Mouse (Mus musculus) liver, embryonic 13.5 days (tissue): ENCODE measurements around the gene Bri3bp. TPM values are rescaled to one million over a fixed set of nuclear protein-coding genes. Genes with fewer than 3 reads are reported as not detected.
"Not testable (repeated sequence)": the region's sequence is repeated elsewhere in the genome, so short reads cannot be mapped to it uniquely, and the experiment has no call there.

Experiments
- ATAC-seq: fragments of 200-750 bp; cut with Nextera tagmentation; 2 replicates; pipeline ENCODE4 v1.8.0; 2017; ENCODE audit warnings: low read depth, mild to moderate bottlenecking, moderate number of reproducible peaks, moderate library complexity
- DNase-seq: peaks from one replicate; pipeline ENCODE4 v3.0.0; 2022
- H3K27ac ChIP-seq: fragments of 300-500 bp; sonication (generic); 2 replicates; pipeline ENCODE4 v1.5.1; 2015; ENCODE audit warnings: moderate library complexity, mild to moderate bottlenecking, inconsistent platforms
- H3K27me3 ChIP-seq: fragments of 300-500 bp; sonication (generic); 2 replicates; pipeline ENCODE4 v1.6.1; 2015; ENCODE audit warnings: mild to moderate bottlenecking, inconsistent platforms
- H3K36me3 ChIP-seq: fragments of 300-500 bp; sonication (generic); 2 replicates; pipeline ENCODE4 v1.6.1; 2015; ENCODE audit warnings: mild to moderate bottlenecking, inconsistent platforms
- H3K4me1 ChIP-seq: fragments of 300-500 bp; sonication (generic); replicated peaks from 2 replicates; pipeline ENCODE4 v1.6.1; 2015; ENCODE audit warnings: inconsistent platforms
- H3K4me2 ChIP-seq: fragments of 300-500 bp; sonication (generic); 2 replicates; pipeline ENCODE4 v1.6.1; 2015; ENCODE audit warnings: inconsistent platforms, mild to moderate bottlenecking, moderate library complexity
- H3K4me3 ChIP-seq: fragments of 300-500 bp; sonication (generic); replicated peaks from 2 replicates; pipeline ENCODE4 v1.5.1; 2015; ENCODE audit warnings: mild to moderate bottlenecking, inconsistent platforms
- H3K9ac ChIP-seq: fragments of 300-500 bp; sonication (generic); 2 replicates; pipeline ENCODE4 v1.6.1; 2015; ENCODE audit warnings: mild to moderate bottlenecking, inconsistent platforms
- H3K9me3 ChIP-seq: fragments of 300-500 bp; sonication (generic); replicated peaks from 2 replicates; pipeline ENCODE4 v1.6.1; 2016; ENCODE audit warnings: inconsistent platforms
- WGBS: fragments of 180-500 bp; shearing (Covaris S2); methylation state at CpG from one replicate; pipeline ENCODE4 v1.1.7; 2015; ENCODE audit not compliant: insufficient replicate concordance; 5-methylcytosine and 5-hydroxymethylcytosine counted together
- polyA plus RNA-seq: library from polyadenylated mRNA; unstranded; fragments of >200 nt; fragmentation: Nextera tagmentation; extraction: Ambion mirVana; gene quantifications from 2 replicates; pipeline ENCODE4 v1.2.1, GENCODE M21; 2015

Bri3bp gene
- 30.7 and 31.8 TPM in 2 replicates for polyA plus RNA-seq

DNA sequence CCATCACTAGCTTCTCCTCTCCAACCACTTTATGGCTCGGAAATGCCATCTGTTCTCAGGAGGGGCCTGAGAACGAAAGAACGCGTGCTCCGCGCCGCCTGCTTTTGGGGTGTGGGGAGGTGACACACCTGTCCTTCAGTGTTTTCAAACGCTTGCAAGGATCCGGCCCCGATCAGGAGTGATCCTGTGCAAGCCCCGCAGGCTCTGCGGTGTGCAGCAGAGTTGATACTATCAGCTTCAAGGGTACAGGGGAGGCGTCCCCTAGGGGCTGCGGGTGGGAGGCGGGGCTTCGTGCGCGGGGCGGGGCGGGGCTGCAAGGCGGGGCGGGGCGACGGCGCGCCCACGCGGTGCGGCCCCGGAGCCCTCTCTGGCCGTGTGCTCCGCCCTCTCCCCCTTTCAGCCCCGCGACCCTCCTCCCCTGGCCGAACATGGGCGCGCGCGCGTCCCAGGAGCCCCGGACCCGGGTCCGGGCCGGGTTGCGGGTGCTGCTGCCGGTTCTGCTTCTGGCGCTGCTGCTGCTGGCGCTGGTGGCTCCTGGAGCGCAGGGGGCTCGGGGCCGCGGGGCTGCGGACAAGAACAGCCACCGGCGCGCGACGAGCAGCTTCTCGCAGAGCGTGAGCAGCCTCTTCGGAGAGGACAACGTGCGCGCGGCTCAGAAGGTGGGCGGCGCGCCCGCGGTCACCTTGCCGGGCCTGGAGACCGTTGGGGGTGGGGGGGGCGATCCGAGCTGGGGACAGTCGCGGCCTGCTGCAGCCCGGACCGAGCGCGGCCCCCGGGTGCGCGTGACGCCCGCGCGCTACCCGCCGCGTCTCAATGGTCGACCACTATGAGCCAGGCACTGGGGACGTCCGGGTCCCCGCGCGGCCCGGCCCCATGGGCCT is at the start of gene Bri3bp:
TSS of gene Bri3bp (plus strand) at position 335 of the 881 bp plus-strand sequence.
- H3K4me1 ChIP-seq = peaks cover 64% of the 10 kb centered on the region
- peak; percentile 54 for DNase-seq

GRCm38 (mm10) chr5:125391609-125392008 is 49.8 kb upstream of the Bri3bp start:
- ATAC-seq = no peak
- Histone ChIP-seq H3K9me3 (no peaks in the 10 kb centered on the region), H3K27me3 (peaks cover under 1% of the 10 kb centered on the region; the same call in 1 of the 2 replicates), H3K9ac (no peak overlapping the region; the same call in 1 of the 2 replicates), H3K36me3 (peaks cover 12% of the 10 kb centered on the region), H3K4me2 (no peak overlapping the region), H3K4me1 (peaks cover 59% of the 10 kb centered on the region), H3K27ac (peak overlapping the region; percentile 98), H3K4me3 (no peak overlapping the region)
- no peak for DNase-seq
- WGBS = 74% methylated on average over 5 of the region's 5 CpGs

More for the DNA sequence above, at the start of gene Bri3bp:
- Histone ChIP-seq H3K9ac (peak within 1 kb of the TSS; percentile 92), H3K36me3 (peaks cover 12% of the 10 kb centered on the region; the same call in 1 of the 2 replicates), H3K4me2 (peak within 1 kb of the TSS; percentile 99), H3K27me3 (no peaks in the 10 kb centered on the region), H3K27ac (peak within 1 kb of the TSS; percentile 83), H3K9me3 (no peaks in the 10 kb centered on the region), H3K4me3 (peak within 1 kb of the TSS; percentile 92)
- WGBS = under 1% methylated on average over 94 of the region's 97 CpGs
- peak; percentile 90 for ATAC-seq

DNA sequence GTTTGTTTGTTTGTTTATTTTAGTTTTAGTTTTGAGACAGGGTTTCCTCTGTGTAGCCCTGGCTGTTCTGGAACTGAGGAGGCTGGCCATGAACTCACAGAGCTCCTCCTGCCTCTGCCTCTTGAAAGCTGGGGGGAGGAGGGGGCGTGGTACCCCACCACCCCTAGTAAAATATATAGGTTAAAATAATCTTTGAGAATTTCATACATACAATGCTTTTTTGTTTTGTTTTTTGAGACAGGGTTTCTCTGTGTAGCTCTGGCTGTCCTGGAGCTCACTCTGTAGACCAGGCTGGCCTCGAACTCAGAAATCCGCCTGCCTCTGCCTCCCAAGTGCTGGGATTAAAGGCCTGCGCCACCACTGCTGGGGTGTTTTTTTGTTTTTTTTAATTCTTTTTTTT is 49.2 kb upstream of the Bri3bp start:
- Histone ChIP-seq H3K36me3 (peaks cover 10% of the 10 kb centered on the region), H3K9ac (peak overlapping the region; percentile 22; the same call in 1 of the 2 replicates), H3K4me1 (peaks cover 59% of the 10 kb centered on the region), H3K27ac (peak overlapping the region; percentile 98), H3K4me2 (peak overlapping the region; percentile 76; the same call in 1 of the 2 replicates)
- H3K9me3 ChIP-seq, DNase-seq, H3K4me3 ChIP-seq, H3K27me3 ChIP-seq, ATAC-seq: not testable (repeated sequence)
- WGBS = 80% methylated on average over 4 of the region's 4 CpGs

DNA sequence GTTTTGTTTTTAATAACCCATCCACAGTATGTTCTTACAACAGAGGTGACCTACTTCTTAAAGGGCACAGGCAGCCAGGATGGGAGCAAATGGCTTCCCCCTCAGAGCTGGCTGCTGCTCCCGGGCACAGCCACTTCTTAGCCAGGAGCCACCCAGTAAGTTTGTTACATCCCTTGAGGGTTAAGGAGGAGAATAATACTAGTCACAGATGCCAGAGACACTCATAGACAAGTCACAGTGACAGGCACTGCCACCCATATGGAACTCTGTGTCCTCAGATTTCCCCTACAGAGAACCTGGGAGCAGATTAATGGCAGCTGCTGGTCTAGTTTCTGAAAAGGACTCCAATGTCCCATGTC is 48.8 kb upstream of the Bri3bp start:
- Histone ChIP-seq H3K4me3 (peak overlapping the region; percentile 59), H3K27ac (peak overlapping the region; percentile 98), H3K4me1 (peaks cover 59% of the 10 kb centered on the region), H3K27me3 (peaks cover 7% of the 10 kb centered on the region), H3K4me2 (peak overlapping the region; percentile 76), H3K9me3 (no peaks in the 10 kb centered on the region), H3K36me3 (peaks cover 9% of the 10 kb centered on the region), H3K9ac (peak overlapping the region; percentile 76)
- 35% methylated on average over 1 of the region's 1 CpGs for WGBS
- DNase-seq (no peak), ATAC-seq (peak; percentile 6)

- under 1% methylated on average over 20 of the region's 20 CpGs for WGBS
- Histone ChIP-seq H3K36me3 (peaks cover 7% of the 10 kb centered on the region), H3K4me1 (peaks cover 58% of the 10 kb centered on the region), H3K4me3 (peak overlapping the region; percentile 59), H3K9ac (peak overlapping the region; percentile 76), H3K9me3 (no peaks in the 10 kb centered on the region), H3K27me3 (peaks cover 7% of the 10 kb centered on the region), H3K4me2 (peak overlapping the region; percentile 76), H3K27ac (peak overlapping the region; percentile 98)
- ATAC-seq = peak; percentile 89
- DNase-seq = peak; percentile 92
Measured at GRCm38 (mm10) chr5:125392977-125393621, 48.3 kb upstream of the Bri3bp start.

- Histone ChIP-seq H3K9me3 (no peaks in the 10 kb centered on the region), H3K27me3 (peaks cover 11% of the 10 kb centered on the region), H3K4me3 (peak overlapping the region; percentile 59), H3K4me2 (peak overlapping the region; percentile 76), H3K4me1 (peaks cover 51% of the 10 kb centered on the region), H3K9ac (peak overlapping the region; percentile 76), H3K27ac (peak overlapping the region; percentile 98), H3K36me3 (no peaks in the 10 kb centered on the region)
- 18% methylated on average over 24 of the region's 25 CpGs for WGBS
- peak; percentile 29; the same call in 1 of the 2 replicates for ATAC-seq
- DNase-seq = peak; percentile 83
Measured at GRCm38 (mm10) chr5:125393622-125394603, 47.5 kb upstream of the Bri3bp start.

- WGBS = 65% methylated on average over 3 of the region's 3 CpGs
- H3K9me3 ChIP-seq = no peaks in the 10 kb centered on the region
- peak overlapping the region; percentile 76 for H3K4me2 ChIP-seq
- H3K27me3 ChIP-seq = peaks cover 19% of the 10 kb centered on the region
- H3K4me3 ChIP-seq = 0 out of 2 replicates have a peak overlapping the region, but pooled peaks have one; percentile 59
- ATAC-seq (no peak), DNase-seq (no peak)
- H3K4me1 ChIP-seq = peaks cover 51% of the 10 kb centered on the region
- H3K36me3 ChIP-seq = no peaks in the 10 kb centered on the region
- H3K27ac ChIP-seq = peak overlapping the region; percentile 98
- peak overlapping the region; percentile 76; the same call in 1 of the 2 replicates for H3K9ac ChIP-seq
Measured at GRCm38 (mm10) chr5:125395008-125395407, 46.4 kb upstream of the Bri3bp start.

DNA sequence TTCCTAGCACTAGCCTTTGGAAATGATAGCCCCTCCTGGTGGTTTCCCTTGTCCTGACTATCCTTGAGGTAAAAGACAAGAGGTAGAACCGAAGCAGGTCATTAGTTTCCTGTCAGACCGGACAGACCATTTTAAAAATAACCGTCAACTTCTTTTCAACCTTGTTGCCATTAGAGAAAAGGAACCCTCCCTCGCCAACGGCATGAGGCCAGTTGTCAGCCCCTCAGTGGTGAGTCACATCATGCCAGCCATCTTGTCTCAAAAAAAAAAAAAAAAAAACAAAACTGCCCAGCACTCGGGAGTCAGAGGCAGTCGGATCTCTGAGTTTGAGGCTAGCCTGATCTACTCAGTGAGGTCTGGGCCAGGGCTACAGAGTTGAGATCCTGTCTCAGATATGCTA is 40.5 kb upstream of the Bri3bp start:
- no peak for ATAC-seq
- Histone ChIP-seq H3K27me3 (peaks cover 42% of the 10 kb centered on the region), H3K27ac (no peak overlapping the region), H3K9me3 (no peaks in the 10 kb centered on the region), H3K4me3 (no peak overlapping the region), H3K4me1 (peaks cover 20% of the 10 kb centered on the region), H3K4me2 (no peak overlapping the region), H3K9ac (no peak overlapping the region), H3K36me3 (no peaks in the 10 kb centered on the region)
- 36% methylated on average over 7 of the region's 7 CpGs for WGBS
- DNase-seq = no peak

GRCm38 (mm10) chr5:125402476-125402875 is 38.9 kb upstream of the Bri3bp start:
- ATAC-seq (no peak), DNase-seq (no peak)
- 43% methylated on average over 10 of the region's 10 CpGs for WGBS
- no peaks in the 10 kb centered on the region for H3K36me3 ChIP-seq
- H3K9me3 ChIP-seq = no peaks in the 10 kb centered on the region
- peak overlapping the region; percentile 82 for H3K4me2 ChIP-seq
- peaks cover 35% of the 10 kb centered on the region for H3K27me3 ChIP-seq
- H3K9ac ChIP-seq = no peak overlapping the region
- no peak overlapping the region for H3K27ac ChIP-seq
- 0 out of 2 replicates have a peak overlapping the region, but pooled peaks have one; percentile 9 for H3K4me3 ChIP-seq
- H3K4me1 ChIP-seq = peaks cover 34% of the 10 kb centered on the region

- Histone ChIP-seq H3K27me3 (peaks cover 35% of the 10 kb centered on the region), H3K9me3 (no peaks in the 10 kb centered on the region), H3K4me3 (0 out of 2 replicates have a peak overlapping the region, but pooled peaks have one; percentile 9), H3K4me1 (peaks cover 39% of the 10 kb centered on the region), H3K36me3 (no peaks in the 10 kb centered on the region), H3K4me2 (peak overlapping the region; percentile 82), H3K9ac (peak overlapping the region; percentile 68; the same call in 1 of the 2 replicates), H3K27ac (no peak overlapping the region)
- no peak for DNase-seq
- ATAC-seq = no peak
- WGBS = 43% methylated on average over 6 of the region's 6 CpGs
Measured at GRCm38 (mm10) chr5:125402991-125403390, 38.4 kb upstream of the Bri3bp start.
